Mouse (Mus musculus): ENCODE measurements at regions not wholly inside any gene's neighbourhood (a gene's known extent, or its start where the extent isn't known, plus 50 kb on each side); places are given as distances from the start of the nearest gene placed in this dataset.
A peak's percentile ranks its signal among the peaks of the same experiment; 100 is the strongest.

- Histone ChIP-seq H3K4me1 (0 out of 2 replicates have a peak, but pooled peaks cover 5% of the 10 kb centered on the region), H3K4me3 (no peak overlapping the region), H3K9ac (replicated peaks) (no peak overlapping the region), H3K36me3 (no peaks in the 10 kb centered on the region), H3K27me3 (no peaks in the 10 kb centered on the region), H3K4me2 (replicated peaks) (no peak overlapping the region), H3K9me3 (no peaks in the 10 kb centered on the region), H3K27ac (replicated peaks) (no peak overlapping the region)
- ATAC-seq (replicated peaks) = no peak
- 49% methylated on average over 7 of the region's 7 CpGs for WGBS
Observed at GRCm38 (mm10) chr7:128834894-128835293, 90.2 kb downstream of the Sec23ip start.

GRCm38 (mm10) chr7:128836435-128836834 lies 91.7 kb downstream of the Sec23ip start:
- ATAC-seq (replicated peaks) = no peak
- H3K27ac ChIP-seq (replicated peaks) = no peak overlapping the region
- no peak overlapping the region for H3K4me3 ChIP-seq
- 85% methylated on average over 6 of the region's 6 CpGs for WGBS
- no peaks in the 10 kb centered on the region for H3K27me3 ChIP-seq
- 0 out of 2 replicates have a peak, but pooled peaks cover 5% of the 10 kb centered on the region for H3K4me1 ChIP-seq
- H3K36me3 ChIP-seq = no peaks in the 10 kb centered on the region
- no peak overlapping the region for H3K4me2 ChIP-seq (replicated peaks)
- H3K9ac ChIP-seq (replicated peaks) = no peak overlapping the region
- H3K9me3 ChIP-seq = no peaks in the 10 kb centered on the region

- H3K9me3 ChIP-seq = no peaks in the 10 kb centered on the region
- no peak overlapping the region for H3K4me2 ChIP-seq (replicated peaks)
- no peak overlapping the region for H3K9ac ChIP-seq (replicated peaks)
- no peak overlapping the region for H3K27ac ChIP-seq (replicated peaks)
- H3K27me3 ChIP-seq = no peaks in the 10 kb centered on the region
- H3K36me3 ChIP-seq = no peaks in the 10 kb centered on the region
- 95% methylated on average over 10 of the region's 10 CpGs for WGBS
- H3K4me3 ChIP-seq = no peak overlapping the region
- no peak for ATAC-seq (replicated peaks)
- no peaks in the 10 kb centered on the region for H3K4me1 ChIP-seq
Observed at GRCm38 (mm10) chr7:128842561-128842960, 97.8 kb downstream of the Sec23ip start.

- no peak for ATAC-seq (replicated peaks)
- H3K4me1 ChIP-seq = no peaks in the 10 kb centered on the region
- no peaks in the 10 kb centered on the region for H3K9me3 ChIP-seq
- H3K27me3 ChIP-seq = no peaks in the 10 kb centered on the region
- no peak overlapping the region for H3K4me3 ChIP-seq
- H3K27ac ChIP-seq (replicated peaks) = no peak overlapping the region
- H3K36me3 ChIP-seq = no peaks in the 10 kb centered on the region
- WGBS = 89% methylated on average over 9 of the region's 9 CpGs
- H3K4me2 ChIP-seq (replicated peaks) = no peak overlapping the region
- no peak overlapping the region for H3K9ac ChIP-seq (replicated peaks)
Observed at GRCm38 (mm10) chr7:128843576-128843975, 98.8 kb downstream of the Sec23ip start.

GRCm38 (mm10) chr7:128849261-128849660 lies 104.5 kb downstream of the Sec23ip start:
- Histone ChIP-seq H3K4me2 (replicated peaks) (no peak overlapping the region), H3K4me3 (no peak overlapping the region), H3K27me3 (no peaks in the 10 kb centered on the region), H3K27ac (replicated peaks) (no peak overlapping the region), H3K4me1 (no peaks in the 10 kb centered on the region), H3K9me3 (peaks cover 4% of the 10 kb centered on the region; the same call in 1 of the 2 replicates), H3K36me3 (no peaks in the 10 kb centered on the region), H3K9ac (replicated peaks) (no peak overlapping the region)
- 3% methylated on average over 3 of the region's 3 CpGs for WGBS
- no peak for ATAC-seq (replicated peaks)

GRCm38 (mm10) chr7:128854193-128854592 lies 109.5 kb downstream of the Sec23ip start:
- no peaks in the 10 kb centered on the region for H3K27me3 ChIP-seq
- no peak overlapping the region for H3K4me2 ChIP-seq (replicated peaks)
- 45% methylated on average over 4 of the region's 4 CpGs for WGBS
- no peaks in the 10 kb centered on the region for H3K36me3 ChIP-seq
- ATAC-seq (replicated peaks) = peak; percentile 72
- no peak overlapping the region for H3K4me3 ChIP-seq
- no peak overlapping the region for H3K27ac ChIP-seq (replicated peaks)
- peaks cover 5% of the 10 kb centered on the region; the same call in 1 of the 2 replicates for H3K4me1 ChIP-seq
- peaks cover 4% of the 10 kb centered on the region; the same call in 1 of the 2 replicates for H3K9me3 ChIP-seq
- H3K9ac ChIP-seq (replicated peaks) = no peak overlapping the region

GRCm38 (mm10) chr7:128854690-128855343 lies 110.1 kb downstream of the Sec23ip start:
- 52% methylated on average over 18 of the region's 18 CpGs for WGBS
- Histone ChIP-seq H3K4me3 (no peak overlapping the region), H3K9me3 (peaks cover 2% of the 10 kb centered on the region; the same call in 1 of the 2 replicates), H3K27ac (replicated peaks) (peak overlapping the region; percentile 32), H3K36me3 (no peaks in the 10 kb centered on the region), H3K4me1 (peaks cover 5% of the 10 kb centered on the region; the same call in 1 of the 2 replicates), H3K4me2 (replicated peaks) (no peak overlapping the region), H3K27me3 (no peaks in the 10 kb centered on the region), H3K9ac (replicated peaks) (no peak overlapping the region)
- peak; percentile 43; the same call in 1 of the 2 replicates for ATAC-seq (replicated peaks)

GRCm38 (mm10) chr7:128860141-128860540 lies 115.4 kb downstream of the Sec23ip start:
- 1% methylated on average over 3 of the region's 3 CpGs for WGBS
- Histone ChIP-seq H3K36me3 (no peaks in the 10 kb centered on the region), H3K27me3 (no peaks in the 10 kb centered on the region), H3K27ac (replicated peaks) (no peak overlapping the region), H3K4me2 (replicated peaks) (no peak overlapping the region), H3K9me3 (no peaks in the 10 kb centered on the region), H3K4me3 (no peak overlapping the region), H3K9ac (replicated peaks) (no peak overlapping the region), H3K4me1 (peaks cover 6% of the 10 kb centered on the region; the same call in 1 of the 2 replicates)
- ATAC-seq (replicated peaks) = peak; percentile 61

- 40% methylated on average over 4 of the region's 4 CpGs for WGBS
- Histone ChIP-seq H3K4me3 (no peak overlapping the region), H3K9me3 (no peaks in the 10 kb centered on the region), H3K27ac (replicated peaks) (no peak overlapping the region), H3K9ac (replicated peaks) (no peak overlapping the region), H3K36me3 (no peaks in the 10 kb centered on the region), H3K4me1 (peaks cover 6% of the 10 kb centered on the region; the same call in 1 of the 2 replicates), H3K27me3 (no peaks in the 10 kb centered on the region), H3K4me2 (replicated peaks) (no peak overlapping the region)
- peak; percentile 64; the same call in 1 of the 2 replicates for ATAC-seq (replicated peaks)
Observed at GRCm38 (mm10) chr7:128860709-128861108, 116.0 kb downstream of the Sec23ip start.

GRCm38 (mm10) chr7:128861376-128861775 lies 116.6 kb downstream of the Sec23ip start:
- Histone ChIP-seq H3K27ac (replicated peaks) (no peak overlapping the region), H3K36me3 (no peaks in the 10 kb centered on the region), H3K4me3 (no peak overlapping the region), H3K4me1 (peaks cover 6% of the 10 kb centered on the region; the same call in 1 of the 2 replicates), H3K4me2 (replicated peaks) (no peak overlapping the region), H3K9ac (replicated peaks) (no peak overlapping the region), H3K27me3 (no peaks in the 10 kb centered on the region), H3K9me3 (no peaks in the 10 kb centered on the region)
- 84% methylated on average over 8 of the region's 8 CpGs for WGBS
- no peak for ATAC-seq (replicated peaks)

- H3K4me2 ChIP-seq (replicated peaks) = no peak overlapping the region
- H3K4me3 ChIP-seq = no peak overlapping the region
- no peaks in the 10 kb centered on the region for H3K4me1 ChIP-seq
- no peaks in the 10 kb centered on the region for H3K36me3 ChIP-seq
- H3K9me3 ChIP-seq = no peaks in the 10 kb centered on the region
- no peak overlapping the region for H3K27ac ChIP-seq (replicated peaks)
- WGBS = 86% methylated on average over 2 of the region's 2 CpGs
- no peak for ATAC-seq (replicated peaks)
- H3K27me3 ChIP-seq = no peaks in the 10 kb centered on the region
- H3K9ac ChIP-seq (replicated peaks) = no peak overlapping the region
Observed at GRCm38 (mm10) chr7:128868799-128869198, 124.1 kb downstream of the Sec23ip start.

GRCm38 (mm10) chr7:128884015-128884414 lies 139.3 kb downstream of the Sec23ip start:
- Histone ChIP-seq H3K4me1 (no peaks in the 10 kb centered on the region), H3K4me3 (no peak overlapping the region), H3K27me3 (no peaks in the 10 kb centered on the region), H3K4me2 (replicated peaks) (no peak overlapping the region), H3K27ac (replicated peaks) (no peak overlapping the region), H3K9ac (replicated peaks) (no peak overlapping the region), H3K9me3 (no peaks in the 10 kb centered on the region), H3K36me3 (no peaks in the 10 kb centered on the region)
- ATAC-seq (replicated peaks) = no peak
- WGBS = 60% methylated on average over 3 of the region's 3 CpGs

- Histone ChIP-seq H3K4me1 (no peaks in the 10 kb centered on the region), H3K9me3 (no peaks in the 10 kb centered on the region), H3K4me3 (no peak overlapping the region), H3K4me2 (replicated peaks) (no peak overlapping the region), H3K27ac (replicated peaks) (no peak overlapping the region; the same call in 1 of the 2 replicates), H3K9ac (replicated peaks) (no peak overlapping the region), H3K27me3 (no peaks in the 10 kb centered on the region), H3K36me3 (no peaks in the 10 kb centered on the region)
- 14% methylated on average over 4 of the region's 4 CpGs for WGBS
- ATAC-seq (replicated peaks) = no peak
Observed at GRCm38 (mm10) chr7:128885551-128885950, 140.8 kb downstream of the Sec23ip start.
